Mouse (Mus musculus): Measurements from ENCODE around the gene Nudt7. TPM values are rescaled to one million over a fixed set of nuclear protein-coding genes. Genes with fewer than 3 reads are reported as not detected.

Nudt7 gene
- total RNA-seq, 1 experiment from 2014 or later: 21.5 TPM

GRCm38 (mm10) chr8:114137181-114137580 is 3.8 kb downstream of the Nudt7 start:
- no peak for ATAC-seq (replicated peaks; ENCODE audit: insufficient number of reproducible peaks, low FRiP score, low TSS enrichment, poor library complexity, severe bottlenecking)

DNA sequence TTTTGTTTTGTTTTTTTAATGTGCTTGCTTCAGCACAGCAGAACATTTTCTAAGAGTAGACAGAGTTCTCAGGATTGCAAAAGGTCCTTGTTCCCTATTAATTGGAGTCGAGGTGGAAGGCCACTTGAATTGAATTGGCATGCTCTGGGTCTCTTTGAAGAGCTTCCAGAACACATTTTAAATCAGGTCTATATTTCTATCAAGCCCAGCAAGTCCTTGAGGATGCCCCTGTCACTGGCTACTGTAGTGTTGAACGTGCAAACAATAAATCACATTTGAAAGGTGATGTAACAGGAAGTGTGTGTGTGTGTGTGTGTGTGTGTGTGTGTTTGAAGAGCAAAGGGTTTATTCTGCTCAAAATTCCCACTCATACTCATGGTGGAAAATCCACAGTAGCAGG is 7.1 kb downstream of the Nudt7 start:
- no peak for ATAC-seq (replicated peaks; ENCODE audit: insufficient number of reproducible peaks, low FRiP score, low TSS enrichment, poor library complexity, severe bottlenecking)

DNA sequence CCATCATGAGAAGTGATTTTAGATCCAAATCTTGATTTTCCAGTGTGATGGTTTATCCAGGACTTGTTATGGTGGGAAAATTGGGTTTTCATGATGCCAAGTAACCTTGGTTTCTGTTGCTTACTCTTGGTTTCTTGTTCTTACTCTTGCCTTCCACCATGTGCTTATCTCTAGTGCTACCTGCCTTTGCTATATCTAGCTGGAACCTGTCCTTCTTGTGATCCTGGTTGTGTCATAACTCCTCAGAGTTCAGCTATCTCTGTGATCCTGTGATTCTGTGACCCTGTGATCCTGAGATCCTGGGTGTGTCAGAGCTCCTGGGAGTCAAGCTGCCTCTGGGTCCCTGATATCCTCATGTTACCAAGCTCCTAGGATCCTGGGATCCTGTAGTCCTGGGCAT is 8.8 kb downstream of the Nudt7 start:
- ATAC-seq (replicated peaks; ENCODE audit: insufficient number of reproducible peaks, low FRiP score, low TSS enrichment, poor library complexity, severe bottlenecking): no peak

GRCm38 (mm10) chr8:114143645-114144290 is 10.4 kb downstream of the Nudt7 start:
- no peak for ATAC-seq (replicated peaks; ENCODE audit: insufficient number of reproducible peaks, low FRiP score, low TSS enrichment, poor library complexity, severe bottlenecking)

DNA sequence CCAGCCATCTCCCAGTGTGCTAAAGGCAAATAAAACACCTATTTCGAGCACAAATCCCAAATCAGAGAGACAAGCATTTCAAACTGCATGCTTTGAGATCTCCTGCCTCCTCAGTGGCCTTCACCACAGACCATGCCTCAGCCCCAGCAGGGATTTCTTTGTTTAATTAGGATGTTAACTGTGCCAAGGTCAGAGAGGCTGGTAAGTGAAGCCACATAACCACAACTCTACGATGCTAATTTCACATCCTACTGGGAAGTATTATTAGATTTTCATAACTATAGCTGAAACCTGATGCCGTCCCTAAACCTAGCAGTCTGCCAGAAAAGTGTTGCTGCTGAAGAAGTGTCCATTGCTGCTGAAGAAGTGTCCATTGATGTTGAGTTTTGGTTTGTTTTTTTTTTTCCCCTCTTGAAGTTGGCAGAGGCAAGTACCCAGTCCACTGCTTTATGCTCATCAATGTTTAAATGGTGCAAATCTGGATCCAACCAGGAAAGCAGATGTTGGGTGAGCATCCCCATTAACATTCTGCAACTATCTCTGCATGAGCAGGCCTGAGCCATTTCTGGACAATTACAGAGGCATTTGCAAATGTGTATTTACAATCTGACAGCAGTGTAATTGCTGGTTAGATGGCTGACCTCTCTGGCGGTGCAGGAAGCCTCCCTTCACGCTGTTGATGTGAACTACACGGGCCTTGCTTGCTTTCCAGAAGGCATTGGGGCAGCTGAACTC is 20.1 kb downstream of the Nudt7 start:
- ATAC-seq (replicated peaks; ENCODE audit: insufficient number of reproducible peaks, low FRiP score, low TSS enrichment, poor library complexity, severe bottlenecking): no peak

GRCm38 (mm10) chr8:114158586-114158985 is 25.2 kb downstream of the Nudt7 start:
- no peak for ATAC-seq (replicated peaks; ENCODE audit: insufficient number of reproducible peaks, low FRiP score, low TSS enrichment, poor library complexity, severe bottlenecking)

GRCm38 (mm10) chr8:114159666-114160065 is 26.3 kb downstream of the Nudt7 start:
- ATAC-seq (replicated peaks; ENCODE audit: insufficient number of reproducible peaks, low FRiP score, low TSS enrichment, poor library complexity, severe bottlenecking): no peak

DNA sequence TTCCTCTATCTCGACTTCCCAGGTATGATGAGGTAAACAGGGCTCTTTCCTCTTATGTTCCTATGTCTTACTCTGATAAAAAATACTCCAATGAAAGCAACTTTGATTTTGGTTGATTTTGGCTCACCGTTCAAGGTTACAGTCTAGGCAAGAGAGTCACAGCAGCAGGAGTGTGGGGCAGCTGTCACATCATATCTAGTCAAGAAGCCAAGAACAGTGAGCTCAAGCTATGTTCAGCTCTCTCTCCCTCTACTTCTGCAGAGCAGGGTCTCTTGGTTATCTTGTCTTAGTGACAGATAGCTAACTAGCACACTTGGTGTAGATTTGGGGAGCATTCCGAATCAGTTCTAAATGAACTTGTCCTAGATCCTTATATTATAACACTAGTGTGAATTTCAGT is 30.5 kb downstream of the Nudt7 start:
- ATAC-seq (replicated peaks; ENCODE audit: insufficient number of reproducible peaks, low FRiP score, low TSS enrichment, poor library complexity, severe bottlenecking): no peak

- ATAC-seq (replicated peaks; ENCODE audit: insufficient number of reproducible peaks, low FRiP score, low TSS enrichment, poor library complexity, severe bottlenecking): no peak
Measured at GRCm38 (mm10) chr8:114164444-114165096, 31.2 kb downstream of the Nudt7 start.

DNA sequence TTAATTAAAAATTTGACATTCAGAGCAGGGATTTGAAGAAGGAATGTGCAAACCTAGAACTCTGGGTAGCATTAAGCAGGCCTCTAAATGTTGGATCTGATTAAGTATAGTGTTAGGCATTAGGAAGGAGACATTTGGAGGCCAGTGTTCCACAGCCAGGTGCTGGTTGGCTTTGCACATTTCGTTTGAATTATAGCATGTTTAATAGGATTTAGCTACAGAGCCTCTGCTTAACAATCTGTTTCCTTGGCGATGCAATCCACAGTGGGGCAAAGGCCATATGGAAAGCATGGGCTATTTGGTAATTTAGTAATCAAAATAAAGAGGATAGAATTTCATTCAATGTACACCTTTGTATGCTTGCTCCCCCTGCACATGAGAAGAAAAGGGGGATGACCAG is 32.4 kb downstream of the Nudt7 start:
- ATAC-seq (replicated peaks; ENCODE audit: insufficient number of reproducible peaks, low FRiP score, low TSS enrichment, poor library complexity, severe bottlenecking): no peak

GRCm38 (mm10) chr8:114176721-114177120 is 43.4 kb downstream of the Nudt7 start:
- ATAC-seq (replicated peaks; ENCODE audit: insufficient number of reproducible peaks, low FRiP score, low TSS enrichment, poor library complexity, severe bottlenecking): no peak

GRCm38 (mm10) chr8:114193334-114193733 is 60.0 kb downstream of the Nudt7 start:
- ATAC-seq (replicated peaks; ENCODE audit: insufficient number of reproducible peaks, low FRiP score, low TSS enrichment, poor library complexity, severe bottlenecking): no peak

DNA sequence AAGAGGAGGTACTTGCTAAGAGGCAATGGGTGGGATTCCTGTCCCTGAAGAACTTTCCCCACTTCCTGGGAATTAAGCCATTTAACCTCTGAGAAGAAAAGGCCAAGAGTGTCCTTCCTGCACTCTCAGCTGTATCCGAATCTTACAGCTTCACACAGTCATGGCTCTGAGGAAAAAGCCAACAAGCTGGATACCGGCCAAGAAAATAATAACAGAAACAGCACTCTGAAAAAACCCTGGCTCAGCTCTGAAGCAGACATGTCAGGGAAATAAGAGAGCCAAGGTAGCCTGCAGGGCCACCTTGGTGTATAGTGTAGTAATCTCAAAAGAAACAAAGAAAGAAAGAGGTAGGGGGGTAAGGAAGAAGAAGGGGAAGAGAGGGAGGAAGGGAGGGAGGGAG is 65.6 kb downstream of the Nudt7 start:
- no peak for ATAC-seq (replicated peaks; ENCODE audit: insufficient number of reproducible peaks, low FRiP score, low TSS enrichment, poor library complexity, severe bottlenecking)

Other genes starting within 250 kb of the Nudt7 start
- not detected in 3 replicates for gene Vat1l, start 72.1 kb downstream of the Nudt7 start, total RNA-seq (2017)